Mouse (Mus musculus) ES-CJ7 (cell line): ENCODE results near the gene Myo19.

Source experiments
- DNase-seq: peaks from one replicate; pipeline ENCODE4 v3.0.0; 2011; ENCODE audit warnings: low read depth, low spot score

The Myo19 gene

GRCm38 (mm10) chr11:84944639-84945435, 64.9 kb downstream of the Myo19 start:
- peak; percentile 80 for DNase-seq

GRCm38 (mm10) chr11:84945841-84946240, 65.9 kb downstream of the Myo19 start:
- DNase-seq: no peak

- no peak for DNase-seq
Measured at GRCm38 (mm10) chr11:84947206-84947605, 67.3 kb downstream of the Myo19 start.

- DNase-seq: peak; percentile 40
Measured at GRCm38 (mm10) chr11:84948114-84948513, 68.2 kb downstream of the Myo19 start.

- no peak for DNase-seq
Measured at GRCm38 (mm10) chr11:84948526-84948925, 68.6 kb downstream of the Myo19 start.

- no peak for DNase-seq
Measured at GRCm38 (mm10) chr11:84952611-84953010, 72.7 kb downstream of the Myo19 start.

- DNase-seq: no peak
Measured at GRCm38 (mm10) chr11:84956400-84956799, 76.5 kb downstream of the Myo19 start.

- no peak for DNase-seq
Measured at GRCm38 (mm10) chr11:84957171-84957570, 77.2 kb downstream of the Myo19 start.

GRCm38 (mm10) chr11:84957591-84958270, 77.8 kb downstream of the Myo19 start, which contains the start of gene Car4:
Gene Car4, plus strand, starts transcription at chr11:84957786.
- peak; percentile 41 for DNase-seq

GRCm38 (mm10) chr11:84958271-84958630, 78.3 kb downstream of the Myo19 start:
- no peak for DNase-seq

GRCm38 (mm10) chr11:84959181-84959580, 79.2 kb downstream of the Myo19 start:
- no peak for DNase-seq

- no peak for DNase-seq
Measured at GRCm38 (mm10) chr11:84959701-84960181, 79.8 kb downstream of the Myo19 start.

GRCm38 (mm10) chr11:84960291-84960690, 80.3 kb downstream of the Myo19 start:
- DNase-seq: no peak

- DNase-seq: no peak
Measured at GRCm38 (mm10) chr11:84960780-84961179, 80.8 kb downstream of the Myo19 start.
